Mouse (Mus musculus) lung, adult 2 months (tissue): ENCODE measurements around the gene Abcc2. TPM values are rescaled to one million over a fixed set of nuclear protein-coding genes. Genes with fewer than 3 reads are reported as not detected.

Experiments used
- DNase-seq: peaks from one replicate; pipeline ENCODE4 v3.0.0; 2022
- H3K4me1 ChIP-seq: fragments of 200-500 bp; 2 replicates; pipeline ENCODE4 v1.6.1; 2011; ENCODE audit warnings: low read length; ENCODE audit not compliant: control insufficient read depth, insufficient read depth
- H3K4me3 ChIP-seq: fragments of 200-500 bp; replicated peaks from 2 replicates; pipeline ENCODE3; 2011; ENCODE audit warnings: low read depth, mild to moderate bottlenecking, control low read depth, low read length; ENCODE audit errors: extremely low read depth
- CTCF ChIP-seq: fragments of 200-500 bp; IDR thresholded peaks from 2 replicates; pipeline ENCODE4 v1.5.1; 2011; ENCODE audit warnings: mild to moderate bottlenecking, low read length, control low read depth; ENCODE audit not compliant: insufficient read depth
- POLR2A ChIP-seq: fragments of 200-500 bp; IDR thresholded peaks from 2 replicates; pipeline ENCODE4 v1.6.1; 2011; ENCODE audit warnings: low read depth, mild to moderate bottlenecking, control low read depth, low read length, borderline replicate concordance; ENCODE audit errors: extremely low read depth
- WGBS: fragments of 180-500 bp; shearing (Covaris S2); methylation state at CpG from one replicate; pipeline ENCODE4 v1.1.7; 2018; 5-methylcytosine and 5-hydroxymethylcytosine counted together
- polyA plus RNA-seq: library from polyadenylated mRNA; depleted of rRNA; stranded (reverse); fragments of >200 nt; gene quantifications from 2 replicates; pipeline ENCODE4 v1.2.3, GENCODE M21; 2012

Abcc2 gene
- polyA plus RNA-seq, 1 experiment: 0.13 TPM

- no peaks in the 10 kb centered on the region for H3K4me1 ChIP-seq
- WGBS: 67% methylated on average over 5 of the region's 5 CpGs
- H3K4me3 ChIP-seq: no peak overlapping the region
- DNase-seq: no peak
- TF ChIP-seq POLR2A (no peak), CTCF (no peak)
These were observed 15.2 kb downstream of the Abcc2 start for GRCm38 (mm10) chr19:43797216-43797615.

- 74% methylated on average over 9 of the region's 9 CpGs for WGBS
- H3K4me3 ChIP-seq: no peak overlapping the region
- H3K4me1 ChIP-seq: no peaks in the 10 kb centered on the region
- TF ChIP-seq POLR2A (no peak), CTCF (no peak)
- DNase-seq: no peak
These were observed 19.5 kb downstream of the Abcc2 start for GRCm38 (mm10) chr19:43801427-43802051.

- Histone ChIP-seq H3K4me1 (no peaks in the 10 kb centered on the region), H3K4me3 (no peak overlapping the region)
- no peak for DNase-seq
- WGBS: 80% methylated on average over 10 of the region's 10 CpGs
- TF ChIP-seq POLR2A: no peak
- TF ChIP-seq CTCF: no peak
These were observed 21.9 kb downstream of the Abcc2 start for GRCm38 (mm10) chr19:43803866-43804265.

- 40% methylated on average over 4 of the region's 4 CpGs for WGBS
- H3K4me1 ChIP-seq: no peaks in the 10 kb centered on the region
- no peak for DNase-seq
- no peak overlapping the region for H3K4me3 ChIP-seq
- TF ChIP-seq POLR2A (no peak), CTCF (no peak)
These were observed 27.3 kb downstream of the Abcc2 start for GRCm38 (mm10) chr19:43809331-43809730.

GRCm38 (mm10) chr19:43811419-43811818 lies 29.4 kb downstream of the Abcc2 start:
- no peak for DNase-seq
- 69% methylated on average over 4 of the region's 4 CpGs for WGBS
- TF ChIP-seq POLR2A (no peak), CTCF (no peak)
- H3K4me1 ChIP-seq: no peaks in the 10 kb centered on the region
- H3K4me3 ChIP-seq: no peak overlapping the region

- no peaks in the 10 kb centered on the region for H3K4me1 ChIP-seq
- 83% methylated on average over 10 of the region's 10 CpGs for WGBS
- no peak for DNase-seq
- H3K4me3 ChIP-seq: no peak overlapping the region
- no peak for TF ChIP-seq CTCF
- TF ChIP-seq POLR2A: no peak
These were observed 31.3 kb downstream of the Abcc2 start for GRCm38 (mm10) chr19:43813315-43813714.

- Histone ChIP-seq H3K4me1 (no peaks in the 10 kb centered on the region), H3K4me3 (peak overlapping the region; percentile 17)
- WGBS: 39% methylated on average over 14 of the region's 14 CpGs
- DNase-seq: no peak
- TF ChIP-seq CTCF (no peak), POLR2A (no peak)
These were observed 33.8 kb downstream of the Abcc2 start for GRCm38 (mm10) chr19:43815661-43816414.

GRCm38 (mm10) chr19:43826855-43827254 lies 44.9 kb downstream of the Abcc2 start:
- H3K4me1 ChIP-seq: no peaks in the 10 kb centered on the region
- DNase-seq: no peak
- WGBS: 64% methylated on average over 8 of the region's 8 CpGs
- TF ChIP-seq POLR2A (no peak), CTCF (no peak)
- H3K4me3 ChIP-seq: no peak overlapping the region

- Histone ChIP-seq H3K4me3 (no peak overlapping the region), H3K4me1 (no peaks in the 10 kb centered on the region)
- WGBS: 30% methylated on average over 21 of the region's 21 CpGs
- peak; percentile 62 for DNase-seq
- TF ChIP-seq POLR2A (no peak), CTCF (peak; percentile 94)
These were observed 50.6 kb downstream of the Abcc2 start for GRCm38 (mm10) chr19:43832425-43833069.
